Mouse (Mus musculus) neural tube, embryonic 11.5 days (tissue): ENCODE measurements around the gene Sparcl1. TPM values are rescaled to one million over a fixed set of nuclear protein-coding genes. Genes with fewer than 3 reads are reported as not detected.

Source experiments
- ATAC-seq: fragments of 200-750 bp; cut with Nextera tagmentation; 2 replicates; pipeline ENCODE4 v1.8.0; 2017; ENCODE audit warnings: moderate number of reproducible peaks, mild to moderate bottlenecking, moderate TSS enrichment, moderate library complexity; ENCODE audit not compliant: insufficient read depth, low FRiP score, low TSS enrichment
- DNase-seq: peaks from one replicate; pipeline ENCODE4 v3.0.0-alpha.2; 2015; ENCODE audit warnings: low spot score
- H3K27ac ChIP-seq: fragments of 300-500 bp; sonication (generic); 2 replicates; pipeline ENCODE4 v1.5.1; 2014; ENCODE audit warnings: low read depth, mild to moderate bottlenecking, low read length
- H3K27me3 ChIP-seq: fragments of 300-500 bp; sonication (generic); 2 replicates; pipeline ENCODE4 v1.6.1; 2014; ENCODE audit warnings: mild to moderate bottlenecking, low read length, mixed read lengths; ENCODE audit not compliant: control insufficient read depth, insufficient read depth
- H3K36me3 ChIP-seq: fragments of 300-500 bp; sonication (generic); 2 replicates; pipeline ENCODE4 v1.6.1; 2014; ENCODE audit warnings: mild to moderate bottlenecking, low read length, moderate library complexity, mixed read lengths; ENCODE audit not compliant: control insufficient read depth, insufficient read depth
- H3K4me1 ChIP-seq: fragments of 300-500 bp; sonication (generic); 2 replicates; pipeline ENCODE4 v1.6.1; 2014; ENCODE audit warnings: low read length, mixed read lengths; ENCODE audit not compliant: control insufficient read depth, insufficient read depth
- H3K4me2 ChIP-seq: fragments of 300-500 bp; sonication (generic); 2 replicates; pipeline ENCODE4 v1.6.1; 2014; ENCODE audit warnings: low read depth, mild to moderate bottlenecking, moderate library complexity
- H3K4me3 ChIP-seq: fragments of 300-500 bp; sonication (generic); 2 replicates; pipeline ENCODE4 v1.5.1; 2014; ENCODE audit warnings: low read depth, low read length
- H3K9ac ChIP-seq: fragments of 300-500 bp; sonication (generic); 2 replicates; pipeline ENCODE4 v1.6.1; 2014; ENCODE audit warnings: mild to moderate bottlenecking, low read length
- H3K9me3 ChIP-seq: fragments of 300-500 bp; sonication (generic); 2 replicates; pipeline ENCODE4 v1.6.1; 2016; ENCODE audit warnings: low read length; ENCODE audit not compliant: control insufficient read depth
- WGBS: fragments of 180-500 bp; shearing (Covaris S2); extraction: QIAGEN DNeasy Blood & Tissue Kit; methylation state at CpG from one replicate; pipeline ENCODE4 v1.1.7; 2014; 5-methylcytosine and 5-hydroxymethylcytosine counted together
- microRNA-seq: library from miRNA; unstranded; fragments of <30 nt; microRNA quantifications from one replicate; pipeline ENCODE4, GENCODE M21; 2016
- polyA plus RNA-seq: library from polyadenylated mRNA; unstranded; fragments of >200 nt; fragmentation: Nextera tagmentation; extraction: Ambion mirVana; gene quantifications from 2 replicates; pipeline ENCODE4 v1.2.1, GENCODE M21; 2014

Gene Sparcl1
- polyA plus RNA-seq, 1 experiment from 2014 or later: 73.1 TPM

GRCm38 (mm10) chr5:104032434-104033097 lies 81.0 kb downstream of the Sparcl1 start:
- H3K4me2 ChIP-seq: no peak overlapping the region
- ATAC-seq: no peak
- no peak overlapping the region for H3K9ac ChIP-seq
- no peaks in the 10 kb centered on the region for H3K27me3 ChIP-seq
- no peak for DNase-seq
- no peaks in the 10 kb centered on the region for H3K4me1 ChIP-seq
- H3K36me3 ChIP-seq: no peaks in the 10 kb centered on the region
- no peaks in the 10 kb centered on the region for H3K9me3 ChIP-seq
- H3K4me3 ChIP-seq: no peak overlapping the region
- whole genome bisulfite sequencing: 89% methylated on average over 2 of the region's 2 CpGs
- no peak overlapping the region for H3K27ac ChIP-seq

Small RNA genes within 50 kb of the gene (microRNA-seq; reads per million reads assigned to microRNA genes)
- gene Mir5619: 2.9 reads per million, percentile 4 among the genes with 10 or more reads in this experiment

Other genes with a start within 250 kb of the Sparcl1 start
- gene Klhl8, start 202.5 kb downstream of the Sparcl1 start, polyA plus RNA-seq: 17.3 and 17.7 TPM in 2 replicates
- not detected in 2 replicates for gene Hsd17b13, start 136.3 kb downstream of the Sparcl1 start, polyA plus RNA-seq
- 0.99 and 1.5 TPM in 2 replicates for gene Hsd17b11, start 91.8 kb downstream of the Sparcl1 start, polyA plus RNA-seq
- 76.3 and 78.2 TPM in 2 replicates for gene Nudt9, start 67.4 kb downstream of the Sparcl1 start, polyA plus RNA-seq
- not detected in 2 replicates for gene Gm17660, start 36.1 kb downstream of the Sparcl1 start, polyA plus RNA-seq
- not detected in 2 replicates for gene Dspp, start 57.0 kb upstream of the Sparcl1 start, polyA plus RNA-seq
- 0.45 and 0.77 TPM in 2 replicates for gene Dmp1, start 88.9 kb upstream of the Sparcl1 start, polyA plus RNA-seq
- not detected in 2 replicates for gene Ibsp, start 185.4 kb upstream of the Sparcl1 start, polyA plus RNA-seq
- not detected in 2 replicates for gene Mepe, start 211.6 kb upstream of the Sparcl1 start, polyA plus RNA-seq